Mouse (Mus musculus) left cerebral cortex, postnatal 10 days (tissue): ENCODE results near the gene Scd4. TPM values are rescaled to one million over a fixed set of nuclear protein-coding genes. Genes with fewer than 3 reads are reported as not detected.
"Not testable (repeated sequence)": the region's sequence is repeated elsewhere in the genome, so short reads cannot be mapped to it uniquely, and the experiment has no call there.

Source experiments
- DNase-seq, 2 experiments: peaks; one replicate each; pipeline ENCODE4 v3.0.0; 2021 to 2022; ENCODE audit warnings: low spot score in 2 of 2, mixed read lengths in 1 of 2; ENCODE audit errors: extremely low spot score in 1 of 2
- intact Hi-C: fragments of 180-260 bp; cut with DNase I; formaldehyde crosslinking; loops from one replicate; pipeline ENCODE4 v1.15.1; 2025
- total RNA-seq, 2 experiments: library from RNA; stranded (reverse); gene quantifications; 2 replicates each; pipeline ENCODE4 v1.2.3; 2021

The Scd4 gene
- total RNA-seq, 2 experiments from 2014 or later = 1.5 to 2.4 TPM

GRCm38 (mm10) chr19:44363529-44363928, 30.6 kb downstream of the Scd4 start:
- peak; percentile 58 to 80 for DNase-seq
- intact Hi-C loops = loop anchor here (5.0 kb wide), 1 partner anchor 61 kb away; no protein-coding TSS in a partner anchor

DNA sequence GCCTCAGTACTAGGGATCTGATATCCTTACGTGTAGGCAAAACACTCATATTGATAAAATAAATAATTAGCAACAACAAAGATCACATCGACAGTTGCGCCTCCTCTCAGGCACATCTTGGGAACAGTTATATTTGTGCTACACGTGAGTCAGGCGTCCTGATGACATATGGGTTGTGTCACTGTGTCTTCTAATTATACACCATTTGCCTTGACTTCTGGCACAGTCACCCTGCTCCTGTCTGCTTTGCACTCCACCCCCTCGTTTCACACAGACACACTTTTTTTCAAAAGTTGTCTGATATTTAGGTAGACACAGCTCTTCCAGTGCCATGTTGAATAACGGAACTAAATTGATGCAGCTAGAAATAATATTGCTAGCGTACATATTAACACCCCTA, 31.1 kb downstream of the Scd4 start:
- no peak for DNase-seq
- intact Hi-C loops = loop anchor here (5.0 kb wide), 1 partner anchor 62 kb away; no protein-coding TSS in a partner anchor

- no peak for DNase-seq
- intact Hi-C loops = no loop called here
Measured at GRCm38 (mm10) chr19:44365733-44366132, 32.8 kb downstream of the Scd4 start.

DNA sequence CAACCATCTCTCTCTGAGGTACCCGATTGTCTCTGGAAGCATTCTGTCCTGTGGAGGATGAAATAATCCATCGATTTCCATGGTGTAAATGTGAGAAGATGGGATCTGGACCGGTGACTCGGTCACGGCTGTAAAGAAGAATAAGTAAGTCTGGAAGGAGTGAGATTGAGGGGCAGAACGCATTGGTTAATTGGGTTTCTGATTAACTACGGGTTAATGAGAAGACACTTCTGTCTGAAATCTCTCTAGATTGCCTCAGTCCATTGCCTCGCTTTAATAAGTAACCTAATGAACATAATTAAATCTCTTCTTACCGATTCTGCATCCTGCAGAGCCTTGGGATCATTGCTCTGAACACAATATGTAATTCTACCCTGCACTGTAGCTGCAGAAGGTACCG, 34.2 kb downstream of the Scd4 start:
- DNase-seq, intact Hi-C loops: not testable (repeated sequence)

- intact Hi-C loops = no loop called here
- DNase-seq = no peak
Measured at GRCm38 (mm10) chr19:44369371-44369770, 36.5 kb downstream of the Scd4 start.

DNA sequence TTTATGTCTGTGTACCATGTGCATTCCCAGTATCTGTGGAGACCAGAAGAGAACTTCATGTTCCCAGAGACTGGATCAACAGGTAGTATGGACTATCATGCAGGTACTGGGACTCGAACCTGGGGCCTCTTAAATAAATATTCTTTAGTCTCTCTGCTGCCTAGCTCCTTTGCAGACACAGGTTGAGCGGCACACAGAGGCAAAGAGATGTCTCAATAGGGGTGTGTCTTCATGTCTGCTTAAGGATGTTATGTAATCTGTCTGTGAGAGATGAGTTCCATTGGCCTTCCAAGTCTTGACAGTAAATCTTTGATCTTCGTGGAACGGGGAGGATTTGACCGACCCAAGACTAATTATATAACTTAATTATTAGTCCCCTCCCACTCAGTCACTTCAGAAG, 37.3 kb downstream of the Scd4 start:
- intact Hi-C loops = loop anchor here (5.0 kb wide), 1 partner anchor 47 kb away; no protein-coding TSS in a partner anchor
- no peak for DNase-seq

DNA sequence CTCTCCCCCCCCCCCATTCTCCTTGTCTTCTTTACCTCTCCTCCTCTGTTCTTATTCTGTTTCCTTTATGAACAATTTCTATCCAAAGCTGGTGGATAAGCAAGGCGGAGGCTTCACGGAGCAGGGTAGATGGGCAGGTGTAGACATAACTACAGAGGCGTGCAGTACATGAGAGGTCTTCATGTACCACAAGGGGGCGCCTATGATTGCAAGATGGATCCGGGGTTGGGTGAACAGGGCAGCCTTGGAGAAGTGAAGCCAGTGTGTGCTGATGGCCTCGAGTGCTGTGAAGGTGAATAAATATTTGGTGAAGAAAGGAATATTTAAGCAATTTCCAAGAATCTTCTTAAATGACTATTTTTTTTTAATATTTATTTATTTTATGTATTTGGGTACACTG, 40.1 kb downstream of the Scd4 start:
- peak; percentile 52 to 75 for DNase-seq
- intact Hi-C loops = loop anchor here (5.0 kb wide), 1 partner anchor 44 kb away; no protein-coding TSS in a partner anchor

- intact Hi-C loops = no loop called here
- DNase-seq = no peak
Measured at GRCm38 (mm10) chr19:44376511-44376951, 43.6 kb downstream of the Scd4 start.

DNA sequence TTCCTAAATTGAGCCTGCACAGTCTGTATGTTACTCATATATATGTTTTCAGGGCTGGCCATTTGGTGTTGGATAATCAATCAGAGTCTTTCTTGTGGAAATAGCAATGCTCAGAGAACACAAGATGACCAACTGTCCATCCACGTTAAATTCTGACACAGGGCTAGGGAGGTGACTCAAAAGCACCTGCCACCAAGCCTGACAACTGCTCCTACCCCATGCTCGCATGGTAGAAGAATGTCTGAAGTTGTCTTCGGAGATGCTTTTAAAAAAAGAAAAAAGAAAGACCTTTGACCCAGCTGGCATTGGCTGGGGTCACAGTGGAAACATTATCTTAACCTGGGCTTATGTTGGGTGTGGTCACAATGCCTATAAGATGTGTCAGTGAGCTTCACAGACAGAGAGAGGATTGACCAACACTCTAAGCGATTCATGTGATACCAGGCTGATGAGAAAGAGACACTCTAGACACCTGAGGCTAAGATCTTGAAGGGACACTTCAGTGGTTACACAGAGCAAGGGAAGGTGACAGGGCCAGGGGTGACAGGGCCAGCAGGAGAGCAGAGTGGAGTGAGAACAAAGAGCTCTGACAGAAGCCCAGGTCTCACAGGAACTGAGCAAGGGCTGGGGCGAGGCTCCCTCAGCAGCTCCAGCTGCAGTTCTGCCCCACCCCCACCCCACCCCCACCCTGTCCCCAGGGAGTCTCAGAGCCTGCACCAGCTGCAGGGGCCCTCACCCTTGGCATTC, 44.9 kb downstream of the Scd4 start:
- intact Hi-C loops = no loop called here
- no peak for DNase-seq

- DNase-seq = no peak
- intact Hi-C loops = no loop called here
Measured at GRCm38 (mm10) chr19:44379090-44379489, 46.2 kb downstream of the Scd4 start.

DNA sequence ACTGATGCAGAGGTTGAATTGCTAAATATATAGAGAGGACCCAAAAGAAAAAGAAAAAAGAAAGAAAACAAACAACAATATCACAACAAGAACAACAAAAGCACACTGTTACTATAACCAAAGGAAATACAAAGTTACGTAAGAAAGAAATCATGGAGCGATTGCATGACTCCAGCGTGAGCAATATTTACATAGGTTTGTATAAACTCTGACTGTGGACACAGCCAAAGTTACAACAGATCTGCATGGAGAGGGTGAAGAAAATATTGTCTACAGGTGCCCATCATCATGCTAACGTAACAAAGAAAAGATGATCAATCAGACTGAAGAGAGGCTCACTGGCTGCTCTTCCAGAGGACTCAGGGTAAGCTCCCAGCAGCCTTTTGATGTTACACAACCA, 47.2 kb downstream of the Scd4 start:
- intact Hi-C loops = no loop called here
- no peak for DNase-seq

- DNase-seq = no peak
- intact Hi-C loops = no loop called here
Measured at GRCm38 (mm10) chr19:44382682-44383321, 49.9 kb downstream of the Scd4 start.

DNA sequence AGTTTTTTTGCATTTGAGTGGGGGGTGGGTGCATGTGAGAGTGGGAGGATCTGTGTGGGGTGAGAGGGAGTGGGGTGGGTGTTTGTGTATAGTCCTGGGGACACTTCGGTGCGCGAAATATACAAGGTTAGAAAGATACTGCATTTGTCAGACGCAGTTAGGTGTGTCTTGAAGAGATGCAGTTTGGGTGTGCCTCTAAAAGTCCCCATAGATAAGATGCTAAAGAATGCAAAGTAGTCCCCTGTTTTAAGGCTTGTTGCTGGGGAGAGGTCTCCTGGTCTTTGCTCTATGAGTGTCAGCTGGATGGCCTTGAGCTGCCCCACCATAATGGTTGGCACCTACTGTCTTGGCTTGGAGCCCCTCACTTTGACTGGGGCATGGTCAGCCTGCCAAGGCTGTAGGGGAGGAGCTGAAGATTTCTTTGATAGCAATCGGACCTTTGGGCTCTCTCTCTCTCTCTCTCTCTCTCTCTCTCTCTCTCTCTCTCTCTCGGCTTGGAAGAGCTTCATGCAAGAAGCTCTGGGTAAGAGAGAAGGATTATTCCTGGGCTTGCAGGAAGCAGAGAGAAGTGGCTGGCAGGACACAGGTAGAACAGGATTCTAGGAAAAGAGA, 53.1 kb downstream of the Scd4 start:
- intact Hi-C loops = no loop called here
- no peak for DNase-seq

GRCm38 (mm10) chr19:44387089-44387671, 54.3 kb downstream of the Scd4 start:
- intact Hi-C loops = no loop called here
- DNase-seq = no peak

- intact Hi-C loops = no loop called here
- no peak for DNase-seq
Measured at GRCm38 (mm10) chr19:44387746-44388474, 55.0 kb downstream of the Scd4 start.

- DNase-seq = peak; percentile 85 to 97
- intact Hi-C loops = no loop called here
Measured at GRCm38 (mm10) chr19:44388475-44389428, 55.9 kb downstream of the Scd4 start.

- intact Hi-C loops = no loop called here
- DNase-seq = no peak
Measured at GRCm38 (mm10) chr19:44389507-44389906, 56.6 kb downstream of the Scd4 start.

GRCm38 (mm10) chr19:44391856-44392255, 59.0 kb downstream of the Scd4 start:
- intact Hi-C loops = no loop called here
- DNase-seq = no peak
